Mouse (Mus musculus) c-Kit-positive CD71-positive TER-119-negative erythroid progenitor cells, embryonic 14.5 days (primary cell): Measurements from ENCODE around the gene Tubg1.
"Not testable (repeated sequence)": the region's sequence is repeated elsewhere in the genome, so short reads cannot be mapped to it uniquely, and the experiment has no call there.

ENCODE experiments used
- DNase-seq: peaks from one replicate; pipeline ENCODE4 v3.0.0-alpha.2; 2013; ENCODE audit warnings: low read depth

The Tubg1 gene

DNA sequence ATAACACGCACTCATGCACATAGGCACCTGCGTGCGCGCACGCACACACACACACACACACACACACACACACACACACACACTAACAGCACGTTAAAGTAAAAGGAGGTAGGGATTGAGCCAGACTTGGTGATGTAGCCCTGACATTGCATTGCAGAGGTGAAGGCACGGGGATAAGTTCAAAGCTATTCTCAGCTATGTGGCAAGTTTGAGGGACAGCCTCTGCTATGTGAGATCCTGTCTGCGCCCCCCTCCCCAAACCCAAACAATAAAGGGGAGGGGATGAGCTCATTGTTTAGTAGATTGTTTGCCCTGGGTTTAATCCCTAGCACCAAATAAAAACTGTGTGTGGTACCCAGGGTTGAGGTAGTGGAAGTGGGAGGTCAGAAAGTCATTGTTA is 21.4 kb downstream of the Tubg1 start:
- no peak for DNase-seq

DNA sequence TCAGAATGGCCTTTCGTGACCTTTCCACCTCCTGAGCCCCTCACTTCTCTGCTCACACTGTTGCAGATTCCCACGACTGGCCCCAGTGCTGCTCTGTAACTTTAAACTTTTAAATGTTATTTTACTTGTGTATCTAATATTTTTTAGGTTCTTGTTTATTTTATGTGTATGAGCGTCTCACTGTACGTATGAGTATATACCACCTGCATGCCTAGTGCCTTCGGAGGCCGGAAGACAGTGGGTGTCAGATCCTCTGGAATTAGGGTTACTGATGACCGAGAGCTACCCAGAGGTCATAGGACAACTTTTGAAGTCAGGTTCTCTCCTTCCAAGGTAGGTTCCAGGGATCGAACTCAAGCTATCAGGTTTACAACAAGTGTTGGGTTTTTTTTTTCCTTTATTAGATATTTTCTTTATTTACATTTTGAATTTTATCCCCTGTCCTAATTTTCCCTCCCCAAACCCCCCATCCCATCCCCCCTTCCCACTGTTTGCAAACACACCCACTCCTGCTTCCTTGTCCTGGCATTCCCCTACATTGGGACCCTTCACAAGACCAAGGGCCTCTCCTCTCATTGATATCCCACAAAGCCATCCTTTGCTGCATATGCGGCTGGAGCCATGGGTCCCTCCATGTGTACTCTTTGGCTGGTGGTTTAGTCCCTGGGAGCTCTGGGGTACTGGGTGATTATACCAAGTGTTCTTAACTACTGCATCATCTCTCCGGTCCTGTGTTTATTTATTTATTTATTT is 22.7 kb downstream of the Tubg1 start:
- DNase-seq = no peak

DNA sequence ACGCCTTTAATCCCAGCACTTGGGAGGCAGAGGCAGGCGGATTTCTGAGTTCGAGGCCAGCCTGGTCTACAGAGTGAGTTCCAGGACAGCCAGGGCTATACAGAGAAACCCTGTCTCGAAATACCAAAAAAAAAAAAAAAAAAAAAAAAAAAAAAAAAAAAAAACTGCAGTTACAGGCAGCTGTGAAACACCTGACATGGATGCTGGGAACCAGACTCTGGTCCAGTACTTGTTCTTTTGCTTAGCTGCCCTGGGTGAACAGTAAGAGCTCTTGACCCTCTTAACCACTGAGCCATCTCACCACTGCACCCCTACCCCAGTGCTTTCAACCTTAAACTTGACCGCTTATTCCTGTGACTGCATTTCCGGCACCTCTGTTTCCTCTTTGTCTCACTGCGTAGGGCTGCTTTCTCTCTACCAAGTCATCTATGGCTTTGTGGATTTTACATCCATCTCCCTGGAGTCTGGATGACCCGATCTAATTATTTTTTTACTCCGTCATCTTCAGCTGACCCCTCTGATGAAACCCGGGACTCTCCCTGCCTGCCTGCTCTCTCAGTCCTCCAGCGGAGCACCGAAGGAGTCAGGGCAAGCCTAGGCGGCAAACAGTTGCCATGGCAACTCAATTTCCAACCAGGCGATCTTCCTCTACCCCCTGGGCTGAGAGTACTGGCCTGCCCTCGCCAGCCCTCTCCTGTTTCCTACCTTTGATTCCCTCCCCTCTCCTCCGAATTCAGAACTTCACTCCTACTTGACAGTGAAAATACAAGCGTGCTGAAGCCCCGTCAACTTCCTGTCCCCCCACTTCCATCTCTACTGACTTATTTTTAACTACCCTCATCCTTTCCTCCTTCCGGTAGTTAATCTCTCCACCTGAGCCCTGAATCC is 23.8 kb downstream of the Tubg1 start:
- no peak for DNase-seq

DNA sequence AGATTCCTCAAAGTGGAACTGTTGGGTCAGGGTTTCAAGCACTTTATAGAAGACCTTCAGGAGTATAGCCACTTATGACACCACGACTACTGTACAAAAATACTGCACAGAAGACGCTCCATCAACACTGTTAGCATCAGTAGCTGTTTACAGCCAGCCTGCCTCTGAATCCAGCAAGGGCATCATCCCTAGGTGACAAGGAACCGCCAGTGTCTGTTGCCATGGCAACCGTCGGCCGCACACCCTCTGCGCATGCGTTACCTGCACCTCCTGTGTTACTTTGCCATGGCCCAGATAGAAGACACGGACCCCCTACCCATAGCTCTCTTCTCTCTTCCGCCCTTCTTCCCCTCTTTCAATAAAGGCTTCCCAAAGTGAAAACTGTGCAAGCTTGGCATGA is 26.6 kb downstream of the Tubg1 start:
- DNase-seq = no peak

DNA sequence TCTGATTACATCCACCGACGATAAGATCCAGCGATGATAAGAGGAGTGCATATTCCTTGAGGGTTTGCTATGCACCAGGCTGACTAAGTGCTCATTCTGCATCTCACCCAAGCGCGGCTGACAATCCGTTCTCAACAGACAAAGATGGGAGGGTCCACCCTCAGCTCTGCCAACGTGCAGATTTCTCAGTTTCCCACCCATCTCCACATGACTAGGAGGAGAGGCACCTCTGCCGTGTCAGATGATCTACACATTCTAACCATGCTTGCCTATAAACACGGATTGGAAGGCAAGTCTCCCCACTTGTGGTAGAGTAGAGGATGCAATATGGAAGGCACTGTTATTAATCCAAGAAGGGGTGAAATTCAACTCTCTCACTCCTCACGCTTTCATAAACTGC is 29.0 kb downstream of the Tubg1 start:
- DNase-seq = no peak

DNA sequence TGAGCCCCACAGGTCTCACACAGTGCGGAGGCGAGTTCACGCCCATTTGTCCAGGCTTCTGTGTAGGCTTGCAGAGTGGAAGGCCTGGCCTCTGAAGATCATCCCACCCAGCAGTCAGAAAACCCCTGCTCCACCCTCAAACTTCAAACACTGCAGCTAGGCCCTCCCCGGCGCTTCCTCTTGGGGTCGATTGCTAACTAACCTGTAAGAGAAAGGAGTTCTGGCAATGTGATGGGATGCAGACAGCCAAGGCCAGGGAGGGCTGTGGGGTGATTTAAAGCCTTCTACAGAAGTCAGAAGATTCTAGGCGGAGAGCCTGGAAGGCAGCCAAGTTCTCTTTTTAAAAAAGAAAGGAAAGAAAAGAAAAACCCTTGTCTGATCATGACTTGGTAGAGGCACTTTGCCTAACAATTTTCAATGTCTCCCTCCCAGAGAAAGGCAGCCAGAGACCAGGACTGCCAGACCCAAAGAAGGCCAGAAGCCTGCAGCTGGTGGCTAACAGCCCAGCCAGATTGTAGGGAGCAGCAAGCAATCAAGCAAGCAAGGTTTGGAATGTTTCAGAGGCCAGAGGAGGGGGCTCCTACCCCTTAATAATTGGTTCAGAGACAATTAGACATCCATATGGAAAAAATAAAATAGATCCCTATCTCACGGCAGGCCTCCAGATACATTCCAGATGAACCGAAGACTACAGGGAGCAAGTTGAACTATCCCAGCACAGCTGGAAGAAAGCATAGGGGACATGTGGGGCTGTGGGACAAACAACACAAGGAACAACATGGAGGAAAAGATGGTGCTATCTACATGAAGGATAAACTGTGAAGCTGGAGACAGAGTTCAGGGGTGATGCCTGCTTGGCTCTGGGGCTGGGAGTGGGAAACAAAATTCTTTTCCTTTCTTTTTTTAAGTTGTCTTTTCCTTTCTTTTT is 29.7 kb downstream of the Tubg1 start:
- DNase-seq = no peak

DNA sequence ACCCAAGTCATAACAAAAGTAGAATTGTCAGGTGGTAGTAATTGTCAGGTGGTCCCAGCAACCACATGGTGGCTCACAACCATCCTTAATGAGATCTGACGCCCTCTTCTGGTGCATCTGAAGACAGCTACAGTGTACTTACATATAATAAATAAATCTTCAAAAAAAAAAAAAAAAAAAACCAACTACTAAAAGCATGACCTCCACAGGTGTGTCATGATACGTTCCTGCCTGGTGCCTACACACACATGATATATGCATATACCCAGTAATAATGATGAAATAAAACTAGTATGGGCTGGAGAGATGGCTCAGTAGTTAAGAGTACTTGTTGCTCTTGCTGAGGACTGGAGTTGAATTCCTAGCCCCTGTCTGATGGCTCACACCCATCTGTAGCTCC is 31.3 kb downstream of the Tubg1 start:
- no peak for DNase-seq

DNA sequence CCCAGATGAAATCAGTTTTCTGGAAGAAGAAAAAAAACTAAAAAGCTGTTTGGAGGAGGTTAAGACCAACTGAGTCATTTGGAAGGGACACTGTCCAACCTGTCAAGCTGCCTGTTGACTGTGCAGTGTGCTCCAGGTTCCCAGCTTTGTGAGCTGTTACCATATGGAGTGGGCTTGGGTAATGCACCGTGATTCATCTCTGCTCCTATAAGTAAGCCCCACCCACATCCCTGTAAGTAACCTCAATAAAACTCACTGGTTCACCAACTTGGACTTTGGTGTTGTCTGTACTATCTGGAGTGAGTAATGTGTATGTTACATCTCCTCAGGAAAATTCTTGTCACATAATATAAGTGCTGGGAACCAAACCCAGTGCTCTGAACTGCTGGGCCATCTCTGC is 33.1 kb downstream of the Tubg1 start:
- no peak for DNase-seq

DNA sequence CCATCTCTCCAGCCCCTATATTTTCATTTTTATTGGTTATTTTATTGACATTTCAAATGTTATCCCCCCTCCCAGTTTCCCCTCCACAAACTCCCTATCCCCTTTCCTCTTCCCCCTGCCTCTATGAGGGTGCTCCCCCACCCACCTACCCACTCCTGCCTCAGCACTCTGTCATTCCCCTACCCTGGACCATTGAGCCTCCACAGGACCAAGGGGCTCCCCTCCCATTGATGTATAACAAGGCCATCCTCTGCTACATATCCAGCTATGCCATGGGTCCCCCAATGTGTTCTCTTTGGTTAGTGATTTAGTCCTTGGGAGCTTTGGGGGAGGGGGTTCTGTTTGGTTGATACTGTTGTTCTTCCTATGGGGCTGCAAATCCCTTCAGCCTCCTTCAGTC is 34.9 kb downstream of the Tubg1 start:
- DNase-seq = no peak

DNA sequence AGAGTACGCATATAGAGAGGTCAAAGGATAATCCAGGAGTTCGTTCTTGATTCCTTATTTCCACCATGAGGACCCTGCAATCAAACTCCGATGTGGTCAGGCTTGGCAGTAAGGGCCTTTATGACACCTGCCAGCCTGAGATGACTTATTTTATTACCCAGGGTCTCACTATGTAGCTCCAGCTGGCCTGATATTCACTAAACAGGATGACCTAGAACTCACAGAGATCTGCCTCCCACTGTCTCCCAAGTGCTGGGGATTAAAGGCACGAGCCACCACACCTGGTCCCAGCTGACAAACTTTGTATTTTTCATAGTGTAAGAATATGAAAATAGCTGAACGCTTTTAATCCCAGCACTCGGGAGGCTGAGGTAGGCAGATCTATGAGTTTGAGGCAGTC is 35.4 kb downstream of the Tubg1 start:
- DNase-seq = no peak

DNA sequence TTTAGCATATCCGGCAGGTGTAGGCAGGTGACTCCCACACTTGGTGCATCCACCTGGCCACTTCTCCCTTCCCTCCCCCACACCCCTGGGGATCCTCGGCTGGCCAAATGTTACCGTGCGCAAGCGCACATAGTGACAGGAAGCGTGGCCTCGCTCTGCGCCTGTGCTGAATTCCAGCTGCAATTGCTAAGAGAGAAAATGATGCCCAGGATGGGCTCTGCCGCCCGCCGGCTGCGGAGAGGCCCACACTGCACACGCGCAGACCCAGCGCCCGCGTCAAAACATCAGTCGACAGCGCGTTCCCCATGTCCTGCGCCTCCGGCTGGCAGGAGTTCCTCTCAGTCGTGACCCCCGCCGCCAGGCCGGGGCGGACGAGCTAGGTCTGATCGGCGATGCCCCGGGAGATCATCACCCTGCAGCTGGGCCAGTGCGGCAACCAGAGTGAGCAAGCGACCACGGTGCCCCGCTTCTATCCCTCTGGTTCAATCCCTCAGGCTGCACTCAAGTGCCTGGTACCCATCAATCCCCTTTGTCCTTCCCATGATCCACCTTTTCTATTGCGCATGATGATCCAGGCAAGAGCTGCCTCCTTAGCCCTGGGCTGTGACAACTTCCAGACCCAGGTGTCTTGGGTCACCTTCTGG is 36.1 kb downstream of the Tubg1 start, which contains the start of gene Tubg2:
Gene Tubg2 (plus strand): TSS at position 180 of the 644 bp plus-strand sequence.
- DNase-seq = no peak

DNA sequence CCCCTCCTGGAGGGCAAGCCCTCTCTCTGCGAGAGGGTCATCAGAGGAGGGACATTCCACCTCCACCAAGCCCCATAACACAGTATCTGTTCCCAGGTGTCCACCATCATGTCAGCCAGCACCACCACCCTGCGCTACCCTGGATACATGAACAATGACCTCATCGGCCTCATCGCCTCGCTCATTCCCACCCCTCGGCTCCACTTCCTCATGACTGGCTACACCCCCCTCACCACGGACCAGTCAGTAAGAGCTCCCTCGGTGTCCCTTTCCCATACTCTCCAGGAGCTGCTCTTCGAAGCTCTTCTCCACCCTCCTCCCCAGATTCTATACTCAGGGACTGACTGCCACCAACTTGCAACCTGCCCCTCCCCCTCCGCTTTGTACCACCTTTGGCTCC is 40.4 kb downstream of the Tubg1 start:
- DNase-seq = not testable (repeated sequence)

DNA sequence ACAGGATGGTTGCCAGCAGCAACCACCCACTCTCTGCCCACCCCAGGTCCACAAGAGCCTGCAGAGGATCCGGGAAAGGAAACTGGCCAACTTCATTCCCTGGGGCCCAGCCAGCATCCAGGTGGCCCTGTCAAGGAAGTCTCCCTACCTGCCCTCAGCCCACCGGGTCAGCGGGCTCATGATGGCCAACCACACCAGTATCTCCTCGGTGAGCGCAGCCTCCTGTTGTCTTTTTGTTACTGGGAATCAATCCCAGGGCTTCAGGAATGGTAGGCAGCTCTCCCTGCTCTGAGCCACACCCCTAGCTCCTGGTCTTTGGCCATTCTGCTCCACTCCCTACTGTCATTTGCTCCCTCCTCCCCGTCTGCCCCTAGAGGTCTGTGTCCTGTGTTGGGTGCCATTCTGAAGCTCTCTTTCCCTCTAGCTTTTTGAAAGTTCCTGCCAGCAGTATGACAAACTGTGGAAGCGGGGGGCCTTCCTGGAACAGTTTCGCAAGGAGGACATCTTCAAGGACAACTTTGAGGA is 41.3 kb downstream of the Tubg1 start:
- not testable (repeated sequence) for DNase-seq

DNA sequence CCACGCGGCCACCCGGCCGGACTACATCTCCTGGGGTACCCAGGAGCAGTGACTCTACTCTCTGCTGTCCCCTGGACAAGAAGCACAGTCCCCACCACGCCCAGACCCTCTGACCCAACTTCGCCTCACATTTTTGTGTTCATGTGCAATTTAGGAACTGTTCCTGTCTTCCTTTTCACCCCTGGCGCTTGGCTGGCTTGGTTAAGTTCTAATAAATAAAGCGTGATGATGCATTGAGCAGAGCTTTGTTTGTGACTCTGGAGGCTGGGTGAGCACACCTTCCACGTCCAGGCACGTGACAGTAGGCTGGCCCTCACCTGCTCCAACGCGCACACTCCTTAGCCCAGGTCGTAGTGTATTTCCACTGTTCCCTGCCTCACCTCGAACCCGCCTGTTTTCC is 41.8 kb downstream of the Tubg1 start:
- DNase-seq = no peak

DNA sequence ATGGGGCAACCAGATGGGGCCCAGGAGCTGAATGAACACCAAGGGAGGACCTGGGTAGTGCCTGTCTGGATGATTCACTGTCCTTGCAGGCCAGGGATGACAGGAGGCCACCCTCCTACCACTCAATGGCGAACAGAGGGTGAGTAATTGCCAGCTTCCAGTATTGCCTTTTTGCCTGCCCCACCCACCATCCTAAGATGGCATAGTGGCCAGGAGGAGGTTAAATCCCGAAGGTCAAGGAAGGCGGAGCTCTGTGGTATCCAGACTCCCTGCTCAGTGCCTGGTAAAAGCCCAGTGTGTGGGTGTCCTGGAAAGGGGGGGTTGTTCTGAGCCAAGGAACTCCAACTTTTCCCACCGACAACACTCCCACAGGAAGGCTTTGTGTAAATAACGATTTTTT is 42.6 kb downstream of the Tubg1 start:
- DNase-seq = no peak

DNA sequence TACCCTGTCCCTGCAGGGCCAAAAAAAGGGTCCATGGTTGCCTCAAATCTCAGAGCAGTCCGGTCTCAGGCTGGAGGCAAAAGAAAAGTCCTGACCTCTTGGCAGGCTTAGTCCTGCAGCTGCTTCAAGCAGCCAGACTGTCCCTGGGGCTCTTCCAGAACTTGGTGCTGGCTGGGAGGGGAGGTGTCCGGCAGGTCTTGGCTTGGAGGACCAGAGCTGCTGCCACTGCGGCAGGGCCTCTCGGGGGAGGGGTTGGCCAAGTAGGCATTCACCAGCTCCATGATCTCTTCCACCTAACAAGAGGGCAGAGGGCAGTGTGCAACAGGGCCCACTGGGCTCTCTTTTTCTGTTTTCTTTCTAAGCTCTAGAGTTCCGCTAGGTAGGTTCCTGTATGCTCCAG is 43.0 kb downstream of the Tubg1 start:
- DNase-seq = no peak

DNA sequence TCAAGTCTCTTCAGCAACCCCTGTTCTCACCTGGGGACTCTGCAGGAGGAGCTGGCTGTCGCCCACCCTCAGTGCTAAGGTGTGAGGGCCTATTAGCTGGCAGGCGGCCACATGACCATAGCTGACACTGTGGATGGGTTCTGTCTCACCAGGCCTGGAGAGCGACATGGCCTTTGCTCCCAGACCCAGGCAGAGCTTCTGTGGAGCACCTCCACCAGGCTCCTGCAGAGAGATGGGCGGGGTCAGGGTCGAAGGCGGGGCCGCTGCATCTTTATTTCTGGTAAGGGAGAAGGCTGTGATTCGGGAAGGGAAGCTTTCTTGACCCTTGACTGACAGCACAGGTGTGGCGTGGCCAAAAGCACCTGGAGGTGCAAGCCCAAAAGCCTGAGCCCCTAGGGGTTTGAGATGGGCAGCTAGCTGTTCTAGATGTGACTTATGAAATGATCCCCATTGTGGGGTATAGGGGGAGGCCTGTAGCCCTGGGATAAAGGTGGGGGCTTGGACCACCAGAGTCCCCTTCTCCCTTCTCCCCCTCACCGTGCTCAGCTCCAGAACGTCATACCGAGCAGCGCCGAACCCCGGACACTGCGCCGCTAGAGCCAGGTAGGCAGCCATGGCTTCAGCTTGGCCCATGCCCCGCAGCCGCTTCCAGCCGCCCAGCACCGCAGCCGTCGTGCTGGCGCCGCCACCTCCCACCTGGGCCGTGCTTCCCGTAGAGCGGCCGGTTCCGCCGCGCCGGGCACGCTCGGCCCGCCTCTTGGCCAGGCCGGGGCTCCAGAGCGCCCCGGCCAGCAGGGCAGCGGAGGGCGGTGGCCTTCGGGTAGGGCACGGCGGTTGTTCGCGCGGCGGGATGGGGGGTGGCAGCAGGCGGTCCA is 44.0 kb downstream of the Tubg1 start:
- no peak for DNase-seq

DNA sequence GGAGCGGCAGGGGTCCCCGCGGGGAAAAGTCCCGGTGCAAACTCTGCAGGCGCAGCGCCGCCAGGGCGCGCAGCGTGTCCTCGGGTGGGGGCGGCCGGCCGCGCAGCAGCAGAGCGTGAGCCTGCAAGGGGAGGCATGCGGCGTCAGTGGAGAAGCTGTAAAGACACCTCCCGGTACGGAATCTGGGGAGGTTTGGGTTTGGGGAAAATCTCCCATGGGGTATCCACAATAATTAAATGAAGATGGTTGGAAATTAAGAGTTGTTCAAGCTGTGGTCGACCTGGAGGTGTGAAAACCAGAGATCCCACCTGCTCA is 44.6 kb downstream of the Tubg1 start:
- no peak for DNase-seq

DNA sequence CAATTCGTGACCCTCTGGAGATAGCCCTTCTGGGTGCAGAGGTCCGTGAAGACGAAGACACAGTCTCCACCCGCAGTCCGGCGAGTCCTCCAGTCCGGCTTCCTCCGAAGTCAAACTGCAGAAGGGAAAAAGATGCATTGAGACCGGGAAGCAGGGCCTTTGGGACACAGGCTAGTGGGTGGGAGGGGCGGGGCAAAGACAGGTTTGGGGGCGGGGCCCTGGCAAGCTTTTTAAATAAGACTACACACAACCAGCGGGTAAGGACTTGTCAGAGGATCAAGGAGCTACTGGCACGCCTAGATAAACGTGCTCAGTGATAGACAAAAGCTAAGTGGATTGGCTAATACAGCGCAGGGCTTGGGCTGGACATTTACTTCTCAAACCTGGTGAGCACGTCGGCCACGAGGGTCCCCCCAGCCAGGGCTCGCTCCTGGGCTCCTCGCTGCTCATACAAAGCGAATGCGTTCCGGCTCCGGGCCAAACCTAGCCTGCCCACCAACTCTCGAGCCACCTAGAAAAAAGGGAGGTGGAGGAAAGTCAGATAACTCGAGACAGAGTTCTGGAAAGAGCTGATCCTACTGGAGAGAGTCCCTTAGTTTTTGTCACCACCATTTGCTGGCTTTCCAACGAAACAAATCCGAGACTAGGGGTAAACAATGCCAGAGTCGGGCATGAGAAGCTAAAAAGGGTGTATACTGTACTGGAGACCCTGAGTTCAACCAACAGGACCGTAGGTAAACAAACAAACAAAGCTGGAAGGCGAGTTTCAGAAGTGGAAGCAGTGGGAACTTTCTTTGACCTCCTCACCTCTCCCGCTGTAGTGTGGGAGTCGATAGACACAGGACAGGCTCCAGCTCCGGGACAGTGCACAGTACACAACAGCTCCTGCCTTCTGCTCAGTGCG is 45.2 kb downstream of the Tubg1 start:
- DNase-seq = no peak

DNA sequence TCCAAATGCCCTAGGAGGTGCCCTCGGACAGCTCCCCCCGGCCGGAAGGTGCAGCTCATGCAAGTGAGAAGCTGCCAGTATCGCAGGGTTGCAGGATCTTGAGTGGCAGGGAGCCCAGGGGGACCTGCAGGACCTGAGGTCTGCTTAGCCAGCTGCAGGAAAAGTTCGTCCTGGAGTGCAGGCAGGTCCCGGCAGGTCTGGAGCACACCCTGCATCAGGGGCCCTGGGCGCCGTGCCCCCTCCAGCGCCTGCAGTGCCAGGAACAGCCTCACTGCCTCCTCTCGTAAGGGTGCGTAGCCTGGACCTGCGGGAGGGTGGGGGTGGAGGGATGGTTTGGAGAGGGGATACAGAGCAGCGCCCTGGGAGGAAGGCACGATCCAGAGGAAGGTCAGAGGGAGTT is 46.6 kb downstream of the Tubg1 start:
- DNase-seq = no peak
